Mouse (Mus musculus): ENCODE measurements around the gene Stat2. TPM values are rescaled to one million over a fixed set of nuclear protein-coding genes. Genes with fewer than 3 reads are reported as not detected.
A peak's percentile ranks its signal among the peaks of the same experiment; 100 is the strongest.

Stat2 gene
- polyA plus RNA-seq, 1 experiment from 2014 or later: 13.8 TPM

- peaks cover 9% of the 10 kb centered on the region; the same call in 1 of the 2 replicates for H3K36me3 ChIP-seq (ENCODE audit: insufficient read depth)
- peaks cover 8% of the 10 kb centered on the region for H3K4me1 ChIP-seq (ENCODE audit: insufficient read depth)
- peak overlapping the region; percentile 93 for H3K4me3 ChIP-seq (ENCODE audit: low read depth, low read length)
- H3K9me3 ChIP-seq (ENCODE audit: low read depth, low read length): no peaks in the 10 kb centered on the region
- TF ChIP-seq CTCF (IDR thresholded peaks at IDR 0.05; ENCODE audit: low read depth): no peak
- WGBS: 11% methylated on average over 5 of the region's 5 CpGs
- peak overlapping the region; percentile 85 for H3K9ac ChIP-seq
- ATAC-seq (ENCODE audit: insufficient read depth) (no peak), DNase-seq (no peak)
- H3K27ac ChIP-seq (ENCODE audit: low read depth): peak overlapping the region; percentile 85
- H3K4me2 ChIP-seq: peak overlapping the region; percentile 94
- H3K27me3 ChIP-seq (ENCODE audit: insufficient read depth, low read length): no peaks in the 10 kb centered on the region
Observed at GRCm38 (mm10) chr10:128338415-128338814, 68.1 kb downstream of the Stat2 start.

DNA sequence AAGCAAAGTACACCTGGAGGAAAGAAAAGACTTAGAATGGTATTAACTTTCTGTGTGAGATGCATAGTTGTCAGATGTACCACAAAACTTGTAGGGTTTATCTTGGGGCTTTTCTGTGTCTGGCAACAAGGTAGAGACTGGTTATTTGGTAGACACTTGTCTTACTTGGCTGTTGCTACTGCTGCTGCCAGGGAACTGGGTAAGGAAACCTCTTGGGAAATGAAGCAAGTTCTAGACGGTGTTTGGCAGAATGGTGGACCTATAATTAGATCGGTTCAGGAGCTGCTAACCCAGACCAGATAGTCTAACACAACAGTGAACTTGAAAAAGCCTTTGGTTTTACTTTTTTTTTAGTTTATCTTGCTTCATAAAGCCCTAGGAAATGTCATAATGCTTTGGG lies 68.6 kb downstream of the Stat2 start:
- TF ChIP-seq CTCF (IDR thresholded peaks at IDR 0.05; ENCODE audit: low read depth): no peak
- no peak for DNase-seq
- H3K4me2 ChIP-seq: peak overlapping the region; percentile 94
- no peak for ATAC-seq (ENCODE audit: insufficient read depth)
- WGBS: 66% methylated on average over 2 of the region's 2 CpGs
- peak overlapping the region; percentile 85; the same call in 1 of the 2 replicates for H3K9ac ChIP-seq
- H3K27ac ChIP-seq (ENCODE audit: low read depth): no peak overlapping the region
- no peaks in the 10 kb centered on the region for H3K9me3 ChIP-seq (ENCODE audit: low read depth, low read length)
- H3K27me3 ChIP-seq (ENCODE audit: insufficient read depth, low read length): no peaks in the 10 kb centered on the region
- peaks cover 8% of the 10 kb centered on the region for H3K4me1 ChIP-seq (ENCODE audit: insufficient read depth)
- peaks cover 9% of the 10 kb centered on the region; the same call in 1 of the 2 replicates for H3K36me3 ChIP-seq (ENCODE audit: insufficient read depth)
- H3K4me3 ChIP-seq (ENCODE audit: low read depth, low read length): peak overlapping the region; percentile 93

DNA sequence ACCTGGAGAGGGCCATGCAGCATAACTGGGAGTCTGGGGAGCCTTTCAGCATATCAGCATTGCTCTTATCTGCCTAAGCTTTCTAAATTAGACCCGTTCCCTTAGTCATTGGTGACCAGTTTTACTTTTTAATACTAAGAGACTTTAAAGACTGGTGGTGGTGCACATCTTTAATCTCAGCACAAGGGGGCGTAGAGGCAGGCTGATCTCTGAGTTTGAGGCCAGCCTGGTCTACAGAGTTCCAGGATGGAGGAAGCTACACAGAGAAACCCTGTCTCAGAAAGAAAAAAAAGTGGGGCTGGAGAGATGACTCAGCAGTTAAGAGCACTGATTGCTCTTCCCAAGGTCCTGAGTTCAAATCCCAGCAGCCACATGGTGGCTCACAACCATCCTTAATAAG lies 69.9 kb downstream of the Stat2 start:
- no peaks in the 10 kb centered on the region for H3K27me3 ChIP-seq (ENCODE audit: insufficient read depth, low read length)
- 76% methylated on average over 2 of the region's 2 CpGs for WGBS
- ATAC-seq (ENCODE audit: insufficient read depth) (no peak), DNase-seq (no peak)
- no peak overlapping the region for H3K9ac ChIP-seq
- H3K4me3 ChIP-seq (ENCODE audit: low read depth, low read length): no peak overlapping the region
- H3K27ac ChIP-seq (ENCODE audit: low read depth): no peak overlapping the region
- peaks cover 9% of the 10 kb centered on the region; the same call in 1 of the 2 replicates for H3K36me3 ChIP-seq (ENCODE audit: insufficient read depth)
- peaks cover 16% of the 10 kb centered on the region for H3K4me1 ChIP-seq (ENCODE audit: insufficient read depth)
- TF ChIP-seq CTCF (IDR thresholded peaks at IDR 0.05; ENCODE audit: low read depth): peak; percentile 25
- H3K4me2 ChIP-seq: no peak overlapping the region
- no peaks in the 10 kb centered on the region for H3K9me3 ChIP-seq (ENCODE audit: low read depth, low read length)

Other genes starting within 250 kb of the Stat2 start
- gene Naca, start 235.0 kb upstream of the Stat2 start, polyA plus RNA-seq (2014; fragmentation: Nextera tagmentation; extraction: Ambion mirVana): 921 and 936 TPM in 2 replicates
- gene Ptges3, start 211.6 kb upstream of the Stat2 start, polyA plus RNA-seq (2014; fragmentation: Nextera tagmentation; extraction: Ambion mirVana): 548 and 570 TPM in 2 replicates
- gene Atp5b, start 187.3 kb upstream of the Stat2 start, polyA plus RNA-seq (2014; fragmentation: Nextera tagmentation; extraction: Ambion mirVana): 2,183 and 2,273 TPM in 2 replicates
- 23.9 and 26.2 TPM in 2 replicates for gene Baz2a, start 179.0 kb upstream of the Stat2 start, polyA plus RNA-seq (2014; fragmentation: Nextera tagmentation; extraction: Ambion mirVana)
- gene Rbms2, start 90.3 kb upstream of the Stat2 start, polyA plus RNA-seq (2014; fragmentation: Nextera tagmentation; extraction: Ambion mirVana): 26.5 and 27.6 TPM in 2 replicates
- gene Gls2, start 76.1 kb upstream of the Stat2 start, polyA plus RNA-seq (2014; fragmentation: Nextera tagmentation; extraction: Ambion mirVana): 1.8 and 2.3 TPM in 2 replicates
- 27.3 and 29.9 TPM in 2 replicates for gene Spryd4, start 58.8 kb upstream of the Stat2 start, polyA plus RNA-seq (2014; fragmentation: Nextera tagmentation; extraction: Ambion mirVana)
- gene Mip, start 44.7 kb upstream of the Stat2 start, polyA plus RNA-seq (2014; fragmentation: Nextera tagmentation; extraction: Ambion mirVana): not detected in 2 replicates
- 70.2 and 71.5 TPM in 2 replicates for gene Timeless, start 38.5 kb upstream of the Stat2 start, polyA plus RNA-seq (2014; fragmentation: Nextera tagmentation; extraction: Ambion mirVana)
- 0.18 and 0.67 TPM in 2 replicates for gene Apon, start 16.5 kb upstream of the Stat2 start, polyA plus RNA-seq (2014; fragmentation: Nextera tagmentation; extraction: Ambion mirVana)
- not detected in 2 replicates for gene Apof, start 1.9 kb upstream of the Stat2 start, polyA plus RNA-seq (2014; fragmentation: Nextera tagmentation; extraction: Ambion mirVana)
- gene Il23a, start 28.2 kb downstream of the Stat2 start, polyA plus RNA-seq (2014; fragmentation: Nextera tagmentation; extraction: Ambion mirVana): 0.17 and 0.41 TPM in 2 replicates
- 33.4 and 36.2 TPM in 2 replicates for gene Pan2, start 32.8 kb downstream of the Stat2 start, polyA plus RNA-seq (2014; fragmentation: Nextera tagmentation; extraction: Ambion mirVana)
- gene Cnpy2, start 51.9 kb downstream of the Stat2 start, polyA plus RNA-seq (2014; fragmentation: Nextera tagmentation; extraction: Ambion mirVana): 317 and 336 TPM in 2 replicates
- gene Cs, start 67.2 kb downstream of the Stat2 start, polyA plus RNA-seq (2014; fragmentation: Nextera tagmentation; extraction: Ambion mirVana): 205 and 211 TPM in 2 replicates
- 12.8 and 14.5 TPM in 2 replicates for gene Coq10a, start 98.4 kb downstream of the Stat2 start, polyA plus RNA-seq (2014; fragmentation: Nextera tagmentation; extraction: Ambion mirVana)
- 15.8 and 17.0 TPM in 2 replicates for gene Ankrd52, start 106.6 kb downstream of the Stat2 start, polyA plus RNA-seq (2014; fragmentation: Nextera tagmentation; extraction: Ambion mirVana)
- 0.18 TPM in 1 of 2 replicates, not detected in the other for gene Slc39a5, start 130.7 kb downstream of the Stat2 start, polyA plus RNA-seq (2014; fragmentation: Nextera tagmentation; extraction: Ambion mirVana)
- 77.1 and 83.1 TPM in 2 replicates for gene Nabp2, start 140.9 kb downstream of the Stat2 start, polyA plus RNA-seq (2014; fragmentation: Nextera tagmentation; extraction: Ambion mirVana)
- gene Rnf41, start 141.1 kb downstream of the Stat2 start, polyA plus RNA-seq (2014; fragmentation: Nextera tagmentation; extraction: Ambion mirVana): 32.8 and 33.5 TPM in 2 replicates
- 81.1 and 89.6 TPM in 2 replicates for gene Smarcc2, start 188.7 kb downstream of the Stat2 start, polyA plus RNA-seq (2014; fragmentation: Nextera tagmentation; extraction: Ambion mirVana)
- gene Myl6, start 223.6 kb downstream of the Stat2 start, polyA plus RNA-seq (2014; fragmentation: Nextera tagmentation; extraction: Ambion mirVana): 1,221 and 1,238 TPM in 2 replicates
- 3.0 and 4.4 TPM in 2 replicates for gene Myl6b, start 228.1 kb downstream of the Stat2 start, polyA plus RNA-seq (2014; fragmentation: Nextera tagmentation; extraction: Ambion mirVana)

Measured in lung, embryonic 14.5 days (tissue).